ENCODE assay signal across 13 mouse cellular contexts in the genomic region with DNA sequence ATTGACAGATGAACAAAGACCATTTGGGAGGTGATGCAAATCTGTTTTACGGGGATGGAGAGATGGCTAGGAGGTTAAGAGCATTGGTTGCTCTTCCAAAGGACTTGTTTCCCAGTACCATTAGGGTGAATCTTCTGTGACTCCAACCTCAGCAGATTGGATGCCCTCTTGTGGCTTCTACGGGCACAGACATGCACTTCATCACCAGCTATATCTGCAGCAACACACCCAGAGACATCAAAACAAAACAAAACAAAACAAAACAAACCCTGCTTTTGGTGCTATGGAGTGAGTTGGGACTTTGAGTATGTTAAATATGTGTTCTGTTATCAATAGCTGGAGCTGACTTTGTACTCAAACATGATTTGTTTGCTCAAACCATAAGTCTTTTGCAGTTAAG. TPM values are rescaled to one million over a fixed set of nuclear protein-coding genes. Genes with fewer than 3 reads are reported as not detected.
DNase-seq lines count a peak whose midpoint lies in the region; ATAC-seq and TF ChIP-seq lines count a peak whose summit lies in the region.
"Had no signal": no experiment of that assay in that cellular context is flagged by ENCODE, and none has a peak within 500 bp of the region (broad histone marks: within the 10 kb centered on the region; RNA-seq: fewer than 3 reads in every experiment).

No protein-coding gene starts in this region.

- TF ChIP-seq POLR2A in bone marrow, adult 2 months (IDR thresholded peaks at IDR 0.05; ENCODE audit: borderline replicate concordance, control insufficient read depth, low read depth, low read length) = no peak

- H3K9ac ChIP-seq in heart, postnatal 0 days (replicated peaks; ENCODE audit: low read depth, low read length) = no peak overlapping the region
- H3K9ac ChIP-seq in neural tube, embryonic 11.5 days (ENCODE audit: low read length) = no peak overlapping the region
- H3K9ac ChIP-seq: embryonic facial prominence, embryonic 12.5 days; limb, embryonic 12.5 days had no signal

- no peaks in the 10 kb centered on the region for H3K27me3 ChIP-seq in heart, postnatal 0 days (ENCODE audit: control insufficient read depth, insufficient read depth, low read length)
- H3K27me3 ChIP-seq in neural tube, embryonic 11.5 days (ENCODE audit: control insufficient read depth, insufficient read depth, low read length) = no peaks in the 10 kb centered on the region
- H3K27me3 ChIP-seq in splenic B cell, adult 2 months (ENCODE audit: control insufficient read depth, insufficient read depth, low read length, poor library complexity, severe bottlenecking) = no peaks in the 10 kb centered on the region
- H3K27me3 ChIP-seq: embryonic facial prominence, embryonic 12.5 days; limb, embryonic 12.5 days had no signal

- intact Hi-C loops in heart, postnatal 14 days (cut with DNase I) = no loop called here

- ATAC-seq in heart, postnatal 0 days (ENCODE audit: insufficient read depth, low read depth) = no peak
- ATAC-seq in neural tube, embryonic 11.5 days (ENCODE audit: insufficient read depth, low FRiP score, low TSS enrichment) = no peak
- ATAC-seq: midbrain, embryonic 16.5 days had no signal

- no peak overlapping the region for H3K4me3 ChIP-seq in heart, postnatal 0 days (ENCODE audit: low read depth, low read length)
- no peak overlapping the region for H3K4me3 ChIP-seq in neural tube, embryonic 11.5 days (ENCODE audit: low read depth, low read length)
- no peak overlapping the region for H3K4me3 ChIP-seq in bone marrow, adult 2 months (replicated peaks; ENCODE audit: control insufficient read depth, low read depth, low read length)
- H3K4me3 ChIP-seq: embryonic facial prominence, embryonic 12.5 days; limb, embryonic 12.5 days had no signal

- H3K36me3 ChIP-seq in heart, postnatal 0 days (replicated peaks; ENCODE audit: control insufficient read depth, insufficient read depth, low read length) = no peaks in the 10 kb centered on the region
- no peaks in the 10 kb centered on the region for H3K36me3 ChIP-seq in neural tube, embryonic 11.5 days (ENCODE audit: control insufficient read depth, insufficient read depth, low read length)
- H3K36me3 ChIP-seq in splenic B cell, adult 2 months (ENCODE audit: control insufficient read depth, insufficient read depth, low read length, poor library complexity, severe bottlenecking) = no peaks in the 10 kb centered on the region
- H3K36me3 ChIP-seq: embryonic facial prominence, embryonic 12.5 days had no signal

- no peaks in the 10 kb centered on the region for H3K9me3 ChIP-seq in heart, postnatal 0 days (replicated peaks; ENCODE audit: control insufficient read depth, low read length)
- H3K9me3 ChIP-seq in neural tube, embryonic 11.5 days (ENCODE audit: control insufficient read depth, low read length) = no peaks in the 10 kb centered on the region
- H3K9me3 ChIP-seq: embryonic facial prominence, embryonic 12.5 days; limb, embryonic 12.5 days had no signal

- no peaks in the 10 kb centered on the region for H3K4me1 ChIP-seq in heart, postnatal 0 days (ENCODE audit: control insufficient read depth, insufficient read depth)
- no peaks in the 10 kb centered on the region for H3K4me1 ChIP-seq in neural tube, embryonic 11.5 days (ENCODE audit: control insufficient read depth, insufficient read depth, low read length)
- H3K4me1 ChIP-seq in bone marrow, adult 2 months (ENCODE audit: control insufficient read depth, insufficient read depth, low read length) = no peaks in the 10 kb centered on the region
- H3K4me1 ChIP-seq: embryonic facial prominence, embryonic 12.5 days; limb, embryonic 12.5 days had no signal

- DNase-seq in heart, postnatal 0 days (ENCODE audit: low spot score) = peak; percentile 17
- no peak for DNase-seq in heart, postnatal 14 days
- peak; percentile 20 for DNase-seq in neural tube, embryonic 11.5 days (ENCODE audit: low spot score)
- DNase-seq in neural tube, embryonic 10.5 days (ENCODE audit: extremely low spot score, low spot score) = no peak
- peak; percentile 43 for DNase-seq in splenic B cell, adult 2 months (ENCODE audit: low read depth, low spot score)
- no peak for DNase-seq in left cerebral cortex, adult 8-10 months (ENCODE audit: low spot score in 2 of 2)
- DNase-seq in testis, postnatal 10 days (ENCODE audit: low spot score) = no peak
- DNase-seq: heart, postnatal 36 days; kidney, postnatal 25 days had no signal

- TF ChIP-seq CTCF in heart, postnatal 0 days (IDR thresholded peaks at IDR 0.05; ENCODE audit: low read depth) = peak; percentile 36
- TF ChIP-seq CTCF in bone marrow, adult 2 months (IDR thresholded peaks at IDR 0.05; ENCODE audit: control insufficient read depth, insufficient read depth, low read length) = peak; percentile 39

- WGBS in heart, postnatal 0 days = 77% methylated on average over 2 of the region's 2 CpGs
- WGBS in neural tube, embryonic 11.5 days = 84% methylated on average over 2 of the region's 2 CpGs
- WGBS in bone marrow, adult 2 months = 76% methylated on average over 2 of the region's 2 CpGs

- no peak for TF ChIP-seq EP300 in heart, postnatal 0 days (IDR thresholded peaks at IDR 0.05; ENCODE audit: low read depth)

- no peak overlapping the region for H3K27ac ChIP-seq in heart, postnatal 0 days (ENCODE audit: low read depth)
- H3K27ac ChIP-seq in neural tube, embryonic 11.5 days (ENCODE audit: low read depth, low read length) = no peak overlapping the region
- H3K27ac ChIP-seq in bone marrow, adult 2 months (ENCODE audit: control insufficient read depth, insufficient read depth, low read depth, low read length, poor library complexity) = no peak overlapping the region
- H3K27ac ChIP-seq: embryonic facial prominence, embryonic 12.5 days; limb, embryonic 12.5 days had no signal

- no peak overlapping the region for H3K4me2 ChIP-seq in heart, postnatal 0 days (ENCODE audit: low read depth, low read length)
- H3K4me2 ChIP-seq in neural tube, embryonic 11.5 days (ENCODE audit: low read depth) = no peak overlapping the region
- H3K4me2 ChIP-seq: embryonic facial prominence, embryonic 12.5 days; limb, embryonic 12.5 days had no signal

RNA-seq across cellular contexts. Expression of a gene that starts 12.0 kb away (rescaled TPM):
- total RNA-seq in heart, postnatal 0 days (2014; rRNA removed; ENCODE audit: low replicate concordance) = 59.2 and 96.8 TPM in 2 replicates
- 56.9 and 59.0 TPM in 2 replicates for polyA plus RNA-seq in heart, postnatal 0 days (2015; fragmentation: Nextera tagmentation; extraction: Ambion mirVana)
- total RNA-seq in heart, postnatal 14 days (2021) = 10 to 100 TPM; 56.3 to 58.7 TPM
- 154 and 167 TPM in 2 replicates for polyA plus RNA-seq in neural tube, embryonic 11.5 days (2014; fragmentation: Nextera tagmentation; extraction: Ambion mirVana)
- polyA plus RNA-seq in bone marrow, adult 2 months (2011; ENCODE audit: insufficient read depth, insufficient read length, low replicate concordance, missing spikeins) = 59.8 and 89.0 TPM in 2 replicates
- 10 to 100 TPM; 43.2 to 52.6 (median 45.4) TPM for total RNA-seq in left cerebral cortex, adult 8-10 months (2022)

Comparison
In these comparisons a context has a peak if more than half of its experiments do, and no peak if none do; other contexts are left out.
1. DNase-seq: peak in heart, postnatal 0 days (single experiment), neural tube, embryonic 11.5 days (single experiment) and splenic B cell, adult 2 months (single experiment); none in heart, postnatal 14 days (0 of 2), neural tube, embryonic 10.5 days (single experiment), left cerebral cortex, adult 8-10 months (0 of 2) and testis, postnatal 10 days (single experiment).